Mouse (Mus musculus) forebrain, postnatal 0 days (tissue): ENCODE data around the gene Syne2. TPM values are rescaled to one million over a fixed set of nuclear protein-coding genes. Genes with fewer than 3 reads are reported as not detected.

Experiments
- ATAC-seq: fragments of 200-750 bp; cut with Nextera tagmentation; 2 replicates; pipeline ENCODE4 v1.8.0; 2017; ENCODE audit warnings: mild to moderate bottlenecking, moderate library complexity
- DNase-seq: peaks from one replicate; pipeline ENCODE4 v3.0.0-alpha.2; 2015
- H3K27ac ChIP-seq: fragments of 300-500 bp; sonication (generic); 2 replicates; pipeline ENCODE4 v1.5.1; 2014; ENCODE audit warnings: low read depth, mild to moderate bottlenecking, antibody characterized with exemption, low read length, moderate library complexity, mixed read lengths
- H3K27me3 ChIP-seq: fragments of 300-500 bp; sonication (generic); 2 replicates; pipeline ENCODE4 v1.6.1; 2014; ENCODE audit warnings: mild to moderate bottlenecking, low read length, mixed read lengths; ENCODE audit not compliant: insufficient read depth
- H3K36me3 ChIP-seq: fragments of 300-500 bp; sonication (generic); 2 replicates; pipeline ENCODE4 v1.6.1; 2014; ENCODE audit warnings: mild to moderate bottlenecking, moderate library complexity; ENCODE audit not compliant: insufficient read depth
- H3K4me1 ChIP-seq: fragments of 300-500 bp; sonication (generic); 2 replicates; pipeline ENCODE4 v1.6.1; 2014; ENCODE audit warnings: antibody characterized with exemption; ENCODE audit not compliant: insufficient read depth
- H3K4me2 ChIP-seq: fragments of 300-500 bp; sonication (generic); 2 replicates; pipeline ENCODE4 v1.6.1; 2014; ENCODE audit warnings: low read depth, mild to moderate bottlenecking, moderate library complexity
- H3K4me3 ChIP-seq: fragments of 300-500 bp; sonication (generic); 2 replicates; pipeline ENCODE4 v1.5.1; 2014; ENCODE audit warnings: low read depth, low read length, mixed read lengths
- H3K9ac ChIP-seq: fragments of 300-500 bp; sonication (generic); 2 replicates; pipeline ENCODE4 v1.6.1; 2014; ENCODE audit warnings: mild to moderate bottlenecking
- H3K9me3 ChIP-seq: fragments of 300-500 bp; sonication (generic); 2 replicates; pipeline ENCODE4 v1.6.1; 2016; ENCODE audit warnings: low read length
- CTCF ChIP-seq: sonication (generic); IDR thresholded peaks from 2 replicates; pipeline ENCODE4 v1.5.1; 2016; ENCODE audit warnings: antibody characterized with exemption, control low read depth, low read depth
- WGBS: fragments of 180-500 bp; shearing (Covaris S2); extraction: QIAGEN DNeasy Blood & Tissue Kit; methylation state at CpG from one replicate; pipeline ENCODE4 v1.1.7; 2014; 5-methylcytosine and 5-hydroxymethylcytosine counted together
- polyA plus RNA-seq: library from polyadenylated mRNA; unstranded; fragments of >200 nt; fragmentation: Nextera tagmentation; extraction: Ambion mirVana; gene quantifications from 2 replicates; pipeline ENCODE4 v1.2.1, GENCODE M21; 2015
- total RNA-seq: library from RNA; depleted of rRNA; stranded (reverse); fragments of >200 nt; gene quantifications from 2 replicates; pipeline ENCODE4 v1.2.3, GENCODE M21; 2014

The Syne2 gene
- total and polyA plus RNA-seq, 2 experiments from 2014 or later: 27.0 to 63.5 TPM

DNA sequence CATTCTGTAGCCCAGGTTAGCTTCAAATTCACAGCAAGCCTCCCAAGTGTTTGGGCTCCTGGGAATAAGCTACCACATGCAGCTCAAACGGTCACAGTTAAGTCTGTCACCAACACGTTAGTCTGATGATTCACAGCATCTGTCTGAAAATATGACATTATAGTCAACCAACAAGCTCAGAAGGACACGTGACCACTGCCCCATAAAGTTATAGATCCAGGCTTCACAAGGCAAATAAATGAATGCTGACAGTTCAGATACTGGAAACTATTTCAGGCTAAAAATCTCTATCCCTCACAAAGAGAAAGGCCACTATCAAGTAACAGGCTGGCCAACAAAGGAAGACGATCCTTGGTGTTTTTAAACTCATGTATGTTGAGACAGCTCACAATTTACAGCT lies 298.6 kb downstream of the Syne2 start:
- TF ChIP-seq CTCF: no peak
- Histone ChIP-seq H3K36me3 (no peaks in the 10 kb centered on the region), H3K9me3 (no peaks in the 10 kb centered on the region), H3K27me3 (no peaks in the 10 kb centered on the region), H3K4me2 (no peak overlapping the region), H3K9ac (no peak overlapping the region), H3K4me1 (no peaks in the 10 kb centered on the region), H3K27ac (no peak overlapping the region), H3K4me3 (no peak overlapping the region)
- DNase-seq (no peak), ATAC-seq (no peak)
- 78% methylated on average over 4 of the region's 4 CpGs for WGBS

GRCm38 (mm10) chr12:76117632-76118153 lies 299.8 kb downstream of the Syne2 start:
- DNase-seq: peak; percentile 14

DNA sequence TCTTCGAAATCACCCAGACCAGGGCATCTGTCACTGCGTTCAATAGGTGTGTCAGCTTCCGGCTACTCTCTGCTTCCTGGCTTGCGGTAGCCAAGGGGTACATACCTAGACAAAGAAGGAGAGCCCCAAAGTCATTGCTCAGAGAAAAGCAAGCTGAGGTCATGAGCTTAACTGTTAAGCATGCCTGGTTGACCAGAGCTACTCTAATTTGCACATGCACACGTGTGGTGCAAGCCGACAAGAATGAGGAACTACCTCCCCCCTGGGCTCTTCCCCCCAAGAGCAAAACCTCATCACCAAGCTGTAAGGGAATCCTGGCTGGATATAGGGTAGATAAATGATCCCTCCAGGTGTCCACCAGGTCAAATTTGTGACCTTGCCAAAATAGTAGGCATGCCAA lies 305.3 kb downstream of the Syne2 start:
- no peaks in the 10 kb centered on the region for H3K36me3 ChIP-seq
- DNase-seq (no peak), ATAC-seq (no peak)
- no peaks in the 10 kb centered on the region for H3K27me3 ChIP-seq
- H3K27ac ChIP-seq: no peak overlapping the region
- H3K4me3 ChIP-seq: no peak overlapping the region
- H3K9ac ChIP-seq: no peak overlapping the region
- WGBS: 88% methylated on average over 6 of the region's 6 CpGs
- TF ChIP-seq CTCF: no peak
- H3K9me3 ChIP-seq: no peaks in the 10 kb centered on the region
- no peak overlapping the region for H3K4me2 ChIP-seq
- no peaks in the 10 kb centered on the region for H3K4me1 ChIP-seq

More at GRCm38 (mm10) chr12:76117632-76118153, 299.8 kb downstream of the Syne2 start:
- 66% methylated on average over 4 of the region's 4 CpGs for WGBS
- H3K36me3 ChIP-seq: no peaks in the 10 kb centered on the region
- TF ChIP-seq CTCF: no peak
- H3K9ac ChIP-seq: no peak overlapping the region
- no peaks in the 10 kb centered on the region for H3K4me1 ChIP-seq
- no peak overlapping the region for H3K27ac ChIP-seq
- H3K4me2 ChIP-seq: no peak overlapping the region
- H3K27me3 ChIP-seq: no peaks in the 10 kb centered on the region
- H3K4me3 ChIP-seq: no peak overlapping the region
- H3K9me3 ChIP-seq: no peaks in the 10 kb centered on the region
- no peak for ATAC-seq

DNA sequence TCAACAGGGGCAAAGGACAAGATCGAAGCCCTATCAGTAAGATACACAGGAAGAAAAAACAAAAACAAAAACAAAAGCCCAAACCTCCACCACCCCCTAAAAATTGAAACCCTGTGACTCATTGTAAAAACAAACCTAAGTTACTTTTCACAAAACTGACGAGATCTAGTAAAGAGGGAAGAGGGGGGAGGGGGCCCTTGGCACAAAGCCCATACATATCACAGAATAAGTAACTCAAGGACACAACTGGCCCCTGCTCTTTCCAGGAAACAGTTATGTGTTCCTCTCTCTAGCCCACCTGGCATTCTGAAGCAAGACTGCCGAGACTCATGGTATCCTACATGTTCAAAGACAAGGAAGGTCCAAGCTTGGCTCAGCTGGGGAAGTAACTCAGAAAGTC lies 310.4 kb downstream of the Syne2 start:
- Histone ChIP-seq H3K4me2 (no peak overlapping the region), H3K27ac (no peak overlapping the region), H3K9ac (no peak overlapping the region), H3K9me3 (no peaks in the 10 kb centered on the region), H3K4me3 (no peak overlapping the region), H3K27me3 (no peaks in the 10 kb centered on the region), H3K36me3 (no peaks in the 10 kb centered on the region), H3K4me1 (no peaks in the 10 kb centered on the region)
- ATAC-seq (no peak), DNase-seq (no peak)
- TF ChIP-seq CTCF: no peak
- 61% methylated on average over 3 of the region's 3 CpGs for WGBS

DNA sequence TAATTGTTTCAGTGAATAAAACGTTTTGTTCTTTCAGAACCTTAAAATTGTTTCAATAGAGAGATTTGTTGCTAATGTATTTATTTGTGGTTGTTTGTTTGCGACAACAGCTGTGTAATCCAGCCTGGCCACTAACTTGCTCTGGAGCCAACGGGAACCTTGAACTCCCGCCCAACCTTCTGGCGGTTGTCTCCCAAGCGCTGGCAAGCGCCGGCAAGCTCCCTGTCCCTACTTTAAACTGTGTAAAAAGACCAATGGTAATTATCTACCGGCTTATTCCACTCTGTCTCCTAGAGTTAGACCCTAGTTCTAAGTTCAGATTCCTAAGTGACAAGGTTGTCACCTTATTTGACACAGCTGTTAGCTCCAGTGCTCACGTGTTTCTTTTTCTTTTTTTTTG lies 310.9 kb downstream of the Syne2 start:
- Histone ChIP-seq H3K4me1 (no peaks in the 10 kb centered on the region), H3K9ac (no peak overlapping the region), H3K9me3 (no peaks in the 10 kb centered on the region), H3K4me2 (no peak overlapping the region), H3K36me3 (no peaks in the 10 kb centered on the region), H3K27ac (no peak overlapping the region), H3K27me3 (no peaks in the 10 kb centered on the region), H3K4me3 (no peak overlapping the region)
- DNase-seq (no peak), ATAC-seq (no peak)
- TF ChIP-seq CTCF: no peak
- WGBS: 66% methylated on average over 10 of the region's 10 CpGs

GRCm38 (mm10) chr12:76130281-76130680 lies 312.3 kb downstream of the Syne2 start:
- Histone ChIP-seq H3K9ac (no peak overlapping the region), H3K27ac (no peak overlapping the region), H3K9me3 (no peaks in the 10 kb centered on the region), H3K27me3 (no peaks in the 10 kb centered on the region), H3K4me2 (no peak overlapping the region), H3K36me3 (no peaks in the 10 kb centered on the region), H3K4me1 (no peaks in the 10 kb centered on the region), H3K4me3 (no peak overlapping the region)
- no peak for DNase-seq
- TF ChIP-seq CTCF: peak; percentile 50
- WGBS: 22% methylated on average over 4 of the region's 4 CpGs
- no peak for ATAC-seq

DNA sequence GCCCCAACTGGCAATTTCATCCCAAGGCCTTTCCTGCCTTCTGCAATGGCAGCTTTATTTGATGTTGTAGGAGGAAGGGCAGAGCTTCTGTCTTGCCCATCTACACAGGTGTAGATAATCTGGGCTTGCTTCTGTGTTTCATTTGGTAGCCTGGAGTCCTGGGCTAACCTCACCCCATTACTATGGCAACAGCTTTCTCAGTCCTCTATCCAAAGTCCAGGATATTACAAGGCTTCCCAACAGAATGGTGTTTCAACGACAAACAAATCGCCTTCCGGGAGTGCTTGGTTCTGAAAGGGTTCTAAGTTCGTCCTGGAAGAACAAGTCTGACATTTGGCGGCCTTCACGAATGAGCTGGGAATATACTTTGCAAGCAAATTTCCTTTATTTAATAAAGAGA lies 313.0 kb downstream of the Syne2 start:
- H3K4me3 ChIP-seq: no peak overlapping the region
- H3K9ac ChIP-seq: no peak overlapping the region
- H3K27me3 ChIP-seq: no peaks in the 10 kb centered on the region
- ATAC-seq (no peak), DNase-seq (no peak)
- no peak for TF ChIP-seq CTCF
- H3K27ac ChIP-seq: no peak overlapping the region
- H3K9me3 ChIP-seq: no peaks in the 10 kb centered on the region
- H3K4me2 ChIP-seq: no peak overlapping the region
- H3K36me3 ChIP-seq: no peaks in the 10 kb centered on the region
- 80% methylated on average over 6 of the region's 6 CpGs for WGBS
- no peaks in the 10 kb centered on the region for H3K4me1 ChIP-seq
